Mouse (Mus musculus) kidney, adult 2 months (tissue): ENCODE data around the gene Klhl36. TPM values are rescaled to one million over a fixed set of nuclear protein-coding genes. Genes with fewer than 3 reads are reported as not detected.

ENCODE experiments used
- DNase-seq: peaks from one replicate; pipeline ENCODE4 v3.0.0; 2021
- H3K27ac ChIP-seq: fragments of 200-500 bp; 2 replicates; pipeline ENCODE4 v1.5.1; 2012; ENCODE audit warnings: low read depth, low read length, control low read depth, inconsistent platforms; ENCODE audit not compliant: insufficient read depth
- H3K27me3 ChIP-seq: fragments of 200-500 bp; replicated peaks from 2 replicates; pipeline ENCODE4 v1.6.1; 2012; ENCODE audit warnings: mild to moderate bottlenecking, moderate library complexity, low read length, inconsistent platforms; ENCODE audit not compliant: control insufficient read depth, insufficient read depth
- H3K36me3 ChIP-seq: fragments of 200-500 bp; 2 replicates; pipeline ENCODE4 v1.6.1; 2012; ENCODE audit warnings: mild to moderate bottlenecking, moderate library complexity, low read length, inconsistent platforms; ENCODE audit not compliant: control insufficient read depth, insufficient read depth
- H3K4me1 ChIP-seq: fragments of 200-500 bp; 2 replicates; pipeline ENCODE4 v1.6.1; 2011; ENCODE audit warnings: low read length; ENCODE audit not compliant: control insufficient read depth, insufficient read depth
- H3K4me3 ChIP-seq: fragments of 200-500 bp; 2 replicates; pipeline ENCODE4 v1.5.1; 2011; ENCODE audit warnings: mild to moderate bottlenecking, low read depth, low read length, control low read depth; ENCODE audit not compliant: insufficient read depth
- CTCF ChIP-seq: fragments of 200-500 bp; conservative IDR thresholded peaks from 2 replicates; pipeline ENCODE4 v1.5.1; 2011; ENCODE audit warnings: low read depth, mild to moderate bottlenecking, control low read depth, low read length, moderate library complexity, mixed read lengths; ENCODE audit not compliant: insufficient read depth, insufficient read length
- POLR2A ChIP-seq: fragments of 200-500 bp; IDR thresholded peaks from one replicate; pipeline ENCODE4 v1.6.1; 2011; ENCODE audit warnings: low read depth, low read length, control low read depth
- WGBS: fragments of 180-500 bp; shearing (Covaris S2); methylation state at CpG from one replicate; pipeline ENCODE4 v1.1.7; 2018; 5-methylcytosine and 5-hydroxymethylcytosine counted together
- polyA plus RNA-seq: library from polyadenylated mRNA; depleted of rRNA; stranded (reverse); fragments of >200 nt; gene quantifications from 2 replicates; pipeline ENCODE4 v1.2.3, GENCODE M21; 2012; rRNA removed

The Klhl36 gene
- polyA plus RNA-seq, 1 experiment = 37.7 TPM

- Histone ChIP-seq H3K27me3 (no peaks in the 10 kb centered on the region), H3K4me3 (no peak overlapping the region), H3K36me3 (no peaks in the 10 kb centered on the region), H3K27ac (no peak overlapping the region), H3K4me1 (peaks cover 52% of the 10 kb centered on the region)
- WGBS = 80% methylated on average over 4 of the region's 4 CpGs
- no peak for DNase-seq
- no peak for TF ChIP-seq CTCF
- no peak for TF ChIP-seq POLR2A
Measured at GRCm38 (mm10) chr8:119915298-119915697, 53.2 kb downstream of the Klhl36 start.

GRCm38 (mm10) chr8:119916237-119916892 lies 54.3 kb downstream of the Klhl36 start:
- TF ChIP-seq POLR2A = no peak
- no peak for TF ChIP-seq CTCF
- Histone ChIP-seq H3K4me3 (no peak overlapping the region), H3K27me3 (no peaks in the 10 kb centered on the region), H3K4me1 (peaks cover 51% of the 10 kb centered on the region), H3K27ac (no peak overlapping the region), H3K36me3 (no peaks in the 10 kb centered on the region)
- DNase-seq = no peak
- 68% methylated on average over 16 of the region's 16 CpGs for WGBS

GRCm38 (mm10) chr8:119917415-119917814 lies 55.3 kb downstream of the Klhl36 start:
- Histone ChIP-seq H3K36me3 (no peaks in the 10 kb centered on the region), H3K27me3 (no peaks in the 10 kb centered on the region), H3K4me1 (peaks cover 43% of the 10 kb centered on the region), H3K4me3 (no peak overlapping the region), H3K27ac (no peak overlapping the region)
- 72% methylated on average over 3 of the region's 3 CpGs for WGBS
- no peak for DNase-seq
- TF ChIP-seq POLR2A = no peak
- TF ChIP-seq CTCF = no peak

- H3K4me1 ChIP-seq = peaks cover 37% of the 10 kb centered on the region
- H3K27me3 ChIP-seq = no peaks in the 10 kb centered on the region
- no peak for DNase-seq
- TF ChIP-seq CTCF (no peak), POLR2A (no peak)
- H3K27ac ChIP-seq = no peak overlapping the region
- H3K36me3 ChIP-seq = no peaks in the 10 kb centered on the region
- 29% methylated on average over 1 of the region's 1 CpGs for WGBS
- H3K4me3 ChIP-seq = no peak overlapping the region
Measured at GRCm38 (mm10) chr8:119918155-119918567, 56.1 kb downstream of the Klhl36 start.

- 83% methylated on average over 5 of the region's 5 CpGs for WGBS
- no peak for DNase-seq
- no peaks in the 10 kb centered on the region for H3K36me3 ChIP-seq
- no peak for TF ChIP-seq POLR2A
- no peak for TF ChIP-seq CTCF
- H3K4me3 ChIP-seq = no peak overlapping the region
- no peak overlapping the region for H3K27ac ChIP-seq
- no peaks in the 10 kb centered on the region for H3K27me3 ChIP-seq
- H3K4me1 ChIP-seq = peaks cover 6% of the 10 kb centered on the region; the same call in 1 of the 2 replicates
Measured at GRCm38 (mm10) chr8:119923259-119923658, 61.2 kb downstream of the Klhl36 start.

DNA sequence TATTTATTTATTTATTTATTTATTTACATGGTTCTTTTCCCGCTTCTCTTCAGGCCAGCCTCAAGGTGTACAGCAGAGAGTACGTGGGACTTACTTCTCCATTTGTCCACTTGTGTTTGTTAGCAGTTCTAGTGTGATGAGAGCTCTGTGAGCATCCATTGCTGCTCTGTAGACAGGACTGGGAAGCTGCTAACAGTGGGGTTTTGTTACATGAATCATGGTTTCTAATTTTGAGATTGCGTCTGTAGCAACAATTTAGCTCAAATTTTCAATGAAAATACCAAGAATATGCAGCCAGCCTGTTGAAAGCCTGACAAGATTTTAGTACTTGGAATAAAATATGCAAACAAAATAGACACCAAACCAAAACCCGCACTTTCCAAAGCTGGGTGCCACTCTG lies 63.4 kb downstream of the Klhl36 start:
- no peak overlapping the region for H3K4me3 ChIP-seq

DNA sequence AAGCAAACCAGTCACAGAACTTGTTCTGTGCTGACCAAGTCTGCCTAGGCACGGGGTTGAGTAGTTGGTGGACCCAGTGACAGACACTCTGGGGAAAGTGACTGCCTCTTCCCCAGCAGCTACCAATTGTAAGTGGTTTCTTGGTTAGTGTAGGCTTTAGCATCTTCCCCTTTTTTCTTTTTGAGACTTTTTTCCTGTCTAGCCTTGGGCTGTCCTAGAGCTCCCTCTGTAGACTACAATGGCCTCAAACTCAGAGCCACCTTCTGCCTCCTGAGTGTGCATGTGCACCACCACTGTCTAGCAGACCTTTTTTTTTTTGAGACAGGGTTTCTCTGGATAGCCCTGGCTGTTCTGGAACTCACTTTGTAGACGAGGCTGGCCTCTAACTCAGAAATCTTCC lies 64.4 kb downstream of the Klhl36 start:
- Histone ChIP-seq H3K27me3 (no peaks in the 10 kb centered on the region), H3K27ac (no peak overlapping the region)

More for the DNA sequence above, 63.4 kb downstream of the Klhl36 start:
- Histone ChIP-seq H3K27me3 (no peaks in the 10 kb centered on the region), H3K36me3 (no peaks in the 10 kb centered on the region), H3K4me1 (peaks cover 6% of the 10 kb centered on the region; the same call in 1 of the 2 replicates), H3K27ac (no peak overlapping the region)
- no peak for DNase-seq
- TF ChIP-seq CTCF = no peak
- TF ChIP-seq POLR2A = no peak
- WGBS = 81% methylated on average over 4 of the region's 4 CpGs

More for the DNA sequence above, 64.4 kb downstream of the Klhl36 start:
- Histone ChIP-seq H3K4me1 (peaks cover 8% of the 10 kb centered on the region; the same call in 1 of the 2 replicates), H3K36me3 (no peaks in the 10 kb centered on the region), H3K4me3 (no peak overlapping the region)
- 55% methylated on average over 2 of the region's 2 CpGs for WGBS
- TF ChIP-seq CTCF = peak; percentile 59
- TF ChIP-seq POLR2A = no peak
- peak; percentile 63 for DNase-seq

Other genes with a start within 250 kb of the Klhl36 start
- not detected in 2 replicates for gene Adad2, start 249.5 kb upstream of the Klhl36 start, polyA plus RNA-seq
- 0.56 and 0.58 TPM in 2 replicates for gene Kcng4, start 226.6 kb upstream of the Klhl36 start, polyA plus RNA-seq
- 8.4 and 11.8 TPM in 2 replicates for gene Wfdc1, start 195.9 kb upstream of the Klhl36 start, polyA plus RNA-seq
- 0.24 and 0.52 TPM in 2 replicates for gene Atp2c2, start 162.3 kb upstream of the Klhl36 start, polyA plus RNA-seq
- 11.6 and 12.6 TPM in 2 replicates for gene Tldc1, start 83.8 kb upstream of the Klhl36 start, polyA plus RNA-seq
- 427 and 463 TPM in 2 replicates for gene Cotl1, start 21.7 kb upstream of the Klhl36 start, polyA plus RNA-seq
- gene Usp10, start 48.1 kb downstream of the Klhl36 start, polyA plus RNA-seq = 121 and 135 TPM in 2 replicates
- 49.7 and 53.6 TPM in 2 replicates for gene Gm20388, start 48.6 kb downstream of the Klhl36 start, polyA plus RNA-seq
- gene Crispld2, start 130.2 kb downstream of the Klhl36 start, polyA plus RNA-seq = 16.7 and 19.7 TPM in 2 replicates
- gene Zdhhc7, start 239.2 kb downstream of the Klhl36 start, polyA plus RNA-seq = 58.7 and 68.2 TPM in 2 replicates